Mouse (Mus musculus) ES-E14 (cell line): ENCODE results near the gene Iqschfp.

Experiments used
- HCFC1 ChIP-seq: IDR thresholded peaks from 2 replicates; pipeline ENCODE4 v1.6.1; 2012; ENCODE audit warnings: low read length, inconsistent platforms, borderline replicate concordance; ENCODE audit not compliant: insufficient read depth
- MAFK ChIP-seq: IDR thresholded peaks from 2 replicates; pipeline ENCODE4 v1.6.1; 2014; ENCODE audit warnings: mild to moderate bottlenecking, low read depth, low read length, inconsistent platforms; ENCODE audit not compliant: insufficient read depth
- ZNF384 ChIP-seq: IDR thresholded peaks from 2 replicates; pipeline ENCODE4 v1.6.1; 2012; ENCODE audit warnings: low read depth, low read length, inconsistent platforms

- TF ChIP-seq MAFK (no peak), ZNF384 (no peak), HCFC1 (no peak)
These were observed 666.7 kb downstream of the Iqschfp start for GRCm38 (mm10) chr3:68558744-68559143.
